Mouse (Mus musculus) neural tube, embryonic 15.5 days (tissue): Measurements from ENCODE around the gene Commd8. TPM values are rescaled to one million over a fixed set of nuclear protein-coding genes. Genes with fewer than 3 reads are reported as not detected.
"Not testable (repeated sequence)": the region's sequence is repeated elsewhere in the genome, so short reads cannot be mapped to it uniquely, and the experiment has no call there.

Experiments used
- ATAC-seq: fragments of 200-750 bp; cut with Nextera tagmentation; 2 replicates; pipeline ENCODE4 v1.8.0; 2017; ENCODE audit warnings: mild to moderate bottlenecking, moderate TSS enrichment, moderate library complexity; ENCODE audit not compliant: low FRiP score
- H3K27ac ChIP-seq: fragments of 300-500 bp; sonication (generic); replicated peaks from 2 replicates; pipeline ENCODE4 v1.5.1; 2015; ENCODE audit warnings: mild to moderate bottlenecking, inconsistent platforms
- H3K27me3 ChIP-seq: fragments of 300-500 bp; sonication (generic); replicated peaks from 2 replicates; pipeline ENCODE4 v1.6.1; 2015; ENCODE audit warnings: inconsistent platforms
- H3K36me3 ChIP-seq: fragments of 300-500 bp; sonication (generic); 2 replicates; pipeline ENCODE4 v1.6.1; 2015; ENCODE audit warnings: inconsistent platforms
- H3K4me1 ChIP-seq: fragments of 300-500 bp; sonication (generic); 2 replicates; pipeline ENCODE4 v1.6.1; 2015; ENCODE audit warnings: inconsistent platforms
- H3K4me2 ChIP-seq: fragments of 300-500 bp; sonication (generic); 2 replicates; pipeline ENCODE4 v1.6.1; 2015; ENCODE audit warnings: inconsistent platforms, mild to moderate bottlenecking, moderate library complexity
- H3K4me3 ChIP-seq: fragments of 300-500 bp; sonication (generic); replicated peaks from 2 replicates; pipeline ENCODE4 v1.5.1; 2015; ENCODE audit warnings: mild to moderate bottlenecking, inconsistent platforms
- H3K9ac ChIP-seq: fragments of 300-500 bp; sonication (generic); replicated peaks from 2 replicates; pipeline ENCODE4 v1.6.1; 2015; ENCODE audit warnings: mild to moderate bottlenecking, inconsistent platforms
- H3K9me3 ChIP-seq: fragments of 300-500 bp; sonication (generic); replicated peaks from 2 replicates; pipeline ENCODE4 v1.6.1; 2016; ENCODE audit warnings: inconsistent platforms
- WGBS: fragments of 180-500 bp; shearing (Covaris S2); methylation state at CpG from one replicate; pipeline ENCODE4 v1.1.7; 2015; ENCODE audit warnings: mixed read lengths; 5-methylcytosine and 5-hydroxymethylcytosine counted together
- polyA plus RNA-seq: library from polyadenylated mRNA; unstranded; fragments of >200 nt; fragmentation: Nextera tagmentation; extraction: Ambion mirVana; gene quantifications from 2 replicates; pipeline ENCODE4 v1.2.1, GENCODE M21; 2015

Gene Commd8
- polyA plus RNA-seq, 1 experiment from 2014 or later = 142 TPM

GRCm38 (mm10) chr5:72168285-72168621, 264 bp upstream of the Commd8 start:
- Histone ChIP-seq H3K4me1 (peaks cover 21% of the 10 kb centered on the region), H3K9me3 (no peaks in the 10 kb centered on the region), H3K4me2 (peak overlapping the region; percentile 76), H3K4me3 (peak overlapping the region; percentile 74), H3K9ac (no peak overlapping the region), H3K27ac (no peak overlapping the region), H3K27me3 (no peaks in the 10 kb centered on the region), H3K36me3 (0 out of 2 replicates have a peak, but pooled peaks cover 5% of the 10 kb centered on the region)
- WGBS = 0% methylated on average over 4 of the region's 4 CpGs
- ATAC-seq = peak; percentile 65

- Histone ChIP-seq H3K27me3 (no peaks in the 10 kb centered on the region), H3K27ac (no peak overlapping the region), H3K9me3 (no peaks in the 10 kb centered on the region), H3K4me3 (no peak overlapping the region), H3K4me2 (no peak overlapping the region), H3K9ac (no peak overlapping the region), H3K4me1 (peaks cover 21% of the 10 kb centered on the region), H3K36me3 (peaks cover 31% of the 10 kb centered on the region)
- ATAC-seq = no peak
- 47% methylated on average over 7 of the region's 7 CpGs for WGBS
Measured at GRCm38 (mm10) chr5:72164386-72164785, 3.6 kb downstream of the Commd8 start.

DNA sequence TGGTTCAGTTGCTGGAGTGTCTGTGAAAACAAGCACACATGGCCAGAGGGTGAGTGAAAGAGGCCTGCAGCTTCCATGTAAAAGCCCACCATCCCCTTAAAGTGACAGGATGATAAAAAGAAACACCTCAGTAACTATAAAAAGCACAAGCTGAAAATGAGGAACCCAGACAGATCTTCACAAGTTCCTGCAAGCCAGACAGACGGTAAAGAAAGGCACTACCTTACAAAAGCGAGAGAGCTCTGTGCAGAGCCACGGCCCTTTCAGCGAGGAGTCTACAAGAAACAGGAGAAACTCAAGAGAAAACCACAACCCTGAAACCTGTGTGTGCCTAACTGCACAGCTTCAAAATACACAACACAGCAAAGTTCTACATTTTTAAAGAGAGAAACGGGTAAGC, 5.1 kb downstream of the Commd8 start:
- Histone ChIP-seq H3K4me1 (peaks cover 21% of the 10 kb centered on the region), H3K4me3 (no peak overlapping the region), H3K9me3 (no peaks in the 10 kb centered on the region), H3K36me3 (peaks cover 40% of the 10 kb centered on the region), H3K9ac (no peak overlapping the region), H3K27me3 (no peaks in the 10 kb centered on the region), H3K4me2 (no peak overlapping the region), H3K27ac (no peak overlapping the region)
- ATAC-seq = no peak
- 88% methylated on average over 5 of the region's 5 CpGs for WGBS

- Histone ChIP-seq H3K4me2 (no peak overlapping the region), H3K9ac (no peak overlapping the region), H3K4me1 (peaks cover 5% of the 10 kb centered on the region; the same call in 1 of the 2 replicates), H3K9me3 (no peaks in the 10 kb centered on the region), H3K27ac (no peak overlapping the region), H3K27me3 (no peaks in the 10 kb centered on the region), H3K36me3 (peaks cover 46% of the 10 kb centered on the region), H3K4me3 (no peak overlapping the region)
- WGBS = 92% methylated on average over 11 of the region's 11 CpGs
- ATAC-seq = no peak
Measured at GRCm38 (mm10) chr5:72160781-72161485, 7.1 kb downstream of the Commd8 start.

DNA sequence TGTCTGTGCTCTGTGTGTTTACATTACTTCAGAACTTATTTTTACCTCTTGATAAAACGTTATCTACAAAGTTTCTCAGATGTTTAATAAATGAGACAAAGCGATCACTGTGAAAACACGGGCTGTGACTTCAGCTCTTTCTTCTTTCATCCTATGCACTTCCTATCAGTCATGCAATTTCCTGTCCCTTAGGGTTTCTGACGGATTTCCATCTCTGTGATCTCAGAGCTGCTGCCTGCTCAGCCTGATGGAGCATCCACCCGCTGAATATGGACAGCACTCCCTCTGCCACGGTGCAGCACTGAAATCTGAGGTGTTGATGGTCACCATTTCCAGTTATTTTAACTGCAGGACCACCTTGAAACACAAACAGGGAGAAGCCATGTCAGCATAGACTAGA, 8.5 kb downstream of the Commd8 start:
- no peak for ATAC-seq
- Histone ChIP-seq H3K4me1 (peaks cover 4% of the 10 kb centered on the region; the same call in 1 of the 2 replicates), H3K4me2 (no peak overlapping the region), H3K9ac (no peak overlapping the region), H3K27me3 (no peaks in the 10 kb centered on the region), H3K9me3 (no peaks in the 10 kb centered on the region), H3K27ac (no peak overlapping the region), H3K36me3 (peaks cover 43% of the 10 kb centered on the region), H3K4me3 (no peak overlapping the region)
- 86% methylated on average over 6 of the region's 6 CpGs for WGBS

DNA sequence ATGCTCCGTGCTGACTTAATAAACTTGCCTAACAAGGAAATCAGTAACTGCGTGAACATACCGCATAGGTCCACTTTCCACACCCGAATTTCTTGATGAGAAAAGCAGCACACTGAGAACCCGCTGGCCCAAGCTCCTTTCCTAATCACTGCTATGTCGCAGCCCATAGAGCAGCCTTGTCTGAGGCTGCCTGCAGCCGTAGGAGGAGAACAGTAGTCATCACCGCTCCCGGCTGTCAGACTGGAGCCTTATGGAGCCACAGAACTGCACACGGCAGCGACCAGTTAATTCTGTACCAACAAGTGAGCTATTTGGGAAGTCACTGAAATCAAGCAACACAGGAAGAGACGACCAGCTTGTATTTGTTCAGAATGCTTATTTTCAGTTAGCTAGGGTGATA, 9.3 kb downstream of the Commd8 start:
- peaks cover 41% of the 10 kb centered on the region for H3K36me3 ChIP-seq
- 93% methylated on average over 12 of the region's 12 CpGs for WGBS
- no peak for ATAC-seq

DNA sequence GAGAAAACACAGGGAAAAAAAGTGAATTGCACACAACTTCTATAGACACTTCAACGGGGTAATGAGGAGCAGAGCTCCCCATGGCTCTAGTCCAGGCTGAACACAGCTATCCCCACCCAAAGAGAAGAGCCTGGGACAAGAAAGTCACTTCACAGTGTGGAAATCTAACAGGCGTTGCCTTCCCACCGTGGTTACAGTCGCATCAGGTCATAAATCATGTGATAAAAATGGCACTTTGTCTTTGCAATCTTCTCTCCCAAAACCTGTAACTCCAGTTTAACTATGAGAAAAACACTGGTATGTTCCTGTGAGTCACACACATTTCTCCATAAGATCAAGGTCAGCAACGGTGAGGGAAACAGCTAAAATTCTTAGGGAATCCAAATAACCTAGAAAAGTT, 11.4 kb downstream of the Commd8 start:
- peaks cover 27% of the 10 kb centered on the region for H3K36me3 ChIP-seq

More for the DNA sequence above, 9.3 kb downstream of the Commd8 start:
- Histone ChIP-seq H3K4me3 (no peak overlapping the region), H3K27ac (no peak overlapping the region), H3K27me3 (no peaks in the 10 kb centered on the region), H3K4me2 (no peak overlapping the region), H3K9ac (no peak overlapping the region), H3K4me1 (no peaks in the 10 kb centered on the region), H3K9me3 (no peaks in the 10 kb centered on the region)

GRCm38 (mm10) chr5:72155686-72156085, 12.3 kb downstream of the Commd8 start:
- ATAC-seq, H3K9me3 ChIP-seq, H3K4me1 ChIP-seq, H3K27ac ChIP-seq, H3K4me3 ChIP-seq, H3K4me2 ChIP-seq, H3K9ac ChIP-seq, H3K27me3 ChIP-seq: not testable (repeated sequence)
- peaks cover 24% of the 10 kb centered on the region for H3K36me3 ChIP-seq
- WGBS = 75% methylated on average over 3 of the region's 3 CpGs

More for the DNA sequence above, 11.4 kb downstream of the Commd8 start:
- Histone ChIP-seq H3K4me3 (no peak overlapping the region), H3K27ac (no peak overlapping the region), H3K9ac (no peak overlapping the region), H3K9me3 (no peaks in the 10 kb centered on the region), H3K27me3 (no peaks in the 10 kb centered on the region), H3K4me2 (no peak overlapping the region), H3K4me1 (no peaks in the 10 kb centered on the region)
- WGBS = 80% methylated on average over 5 of the region's 5 CpGs
- no peak for ATAC-seq

- Histone ChIP-seq H3K4me2 (no peak overlapping the region), H3K9me3 (no peaks in the 10 kb centered on the region)
- no peak for ATAC-seq
Measured at GRCm38 (mm10) chr5:72150870-72151269, 17.1 kb downstream of the Commd8 start.

GRCm38 (mm10) chr5:72148679-72149078, 19.3 kb downstream of the Commd8 start:
- Histone ChIP-seq H3K36me3 (no peaks in the 10 kb centered on the region), H3K4me1 (no peaks in the 10 kb centered on the region), H3K27me3 (no peaks in the 10 kb centered on the region), H3K9me3 (no peaks in the 10 kb centered on the region), H3K4me3 (no peak overlapping the region), H3K4me2 (no peak overlapping the region), H3K9ac (no peak overlapping the region), H3K27ac (no peak overlapping the region)
- ATAC-seq = no peak
- 59% methylated on average over 5 of the region's 5 CpGs for WGBS

More at GRCm38 (mm10) chr5:72150870-72151269, 17.1 kb downstream of the Commd8 start:
- H3K27ac ChIP-seq = no peak overlapping the region
- no peaks in the 10 kb centered on the region for H3K27me3 ChIP-seq
- no peak overlapping the region for H3K4me3 ChIP-seq
- H3K4me1 ChIP-seq = no peaks in the 10 kb centered on the region
- 99% methylated on average over 5 of the region's 5 CpGs for WGBS
- no peaks in the 10 kb centered on the region for H3K36me3 ChIP-seq
- no peak overlapping the region for H3K9ac ChIP-seq

DNA sequence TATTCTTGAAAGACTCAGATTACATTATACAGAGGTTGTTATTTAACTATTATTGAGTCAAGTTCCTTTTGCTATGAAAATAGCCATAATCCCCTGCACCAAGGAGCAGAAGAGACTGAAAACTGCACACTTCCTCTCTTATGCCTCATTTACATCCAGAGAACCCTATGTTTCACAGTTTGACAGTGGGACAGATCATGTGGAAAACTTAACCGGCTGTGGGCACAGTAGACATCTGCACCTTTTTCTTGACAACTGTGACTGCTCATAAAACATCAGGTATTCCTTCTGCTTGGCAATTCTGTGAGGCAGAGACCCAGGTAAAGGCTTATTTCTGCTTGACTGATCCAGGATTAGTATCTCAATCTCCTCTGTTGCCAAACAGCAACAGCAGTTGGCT, 28.4 kb downstream of the Commd8 start:
- ATAC-seq = no peak
- 56% methylated on average over 1 of the region's 1 CpGs for WGBS
- H3K27me3 ChIP-seq = no peaks in the 10 kb centered on the region
- H3K4me2 ChIP-seq = no peak overlapping the region
- no peaks in the 10 kb centered on the region for H3K9me3 ChIP-seq
- no peak overlapping the region for H3K4me3 ChIP-seq
- no peaks in the 10 kb centered on the region for H3K4me1 ChIP-seq
- no peaks in the 10 kb centered on the region; the same call in 1 of the 2 replicates for H3K36me3 ChIP-seq
- H3K9ac ChIP-seq = no peak overlapping the region
- H3K27ac ChIP-seq = no peak overlapping the region

- H3K4me2 ChIP-seq = no peak overlapping the region
- WGBS = 84% methylated on average over 7 of the region's 7 CpGs
- H3K9ac ChIP-seq = no peak overlapping the region
- H3K9me3 ChIP-seq = no peaks in the 10 kb centered on the region
- H3K4me1 ChIP-seq = no peaks in the 10 kb centered on the region
- H3K4me3 ChIP-seq = no peak overlapping the region
- no peak overlapping the region for H3K27ac ChIP-seq
- no peaks in the 10 kb centered on the region; the same call in 1 of the 2 replicates for H3K36me3 ChIP-seq
- no peaks in the 10 kb centered on the region for H3K27me3 ChIP-seq
- ATAC-seq = no peak
Measured at GRCm38 (mm10) chr5:72138256-72138655, 29.7 kb downstream of the Commd8 start.
